Mouse (Mus musculus) telencephalon, adult 2 months (tissue): ENCODE results near the gene Scand1.

ENCODE experiments used
- DNase-seq: peaks from one replicate; pipeline ENCODE4 v3.0.0-alpha.2; 2011; ENCODE audit warnings: low read depth, low spot score

Gene Scand1

GRCm38 (mm10) chr2:156312297-156312897 lies at the start of gene Scand1, which contains the start of gene Cnbd2:
Gene Scand1 (minus strand): TSS chr2:156312704.
Gene Cnbd2 (plus strand): TSS chr2:156312299.
- DNase-seq = peak; percentile 88

GRCm38 (mm10) chr2:156356031-156356430 lies 43.5 kb upstream of the Scand1 start:
- no peak for DNase-seq

GRCm38 (mm10) chr2:156353265-156353692 lies 40.8 kb upstream of the Scand1 start:
- no peak for DNase-seq

- DNase-seq = no peak
Observed at GRCm38 (mm10) chr2:156352413-156353165, 40.1 kb upstream of the Scand1 start.

- DNase-seq = no peak
Observed at GRCm38 (mm10) chr2:156351243-156351642, 38.7 kb upstream of the Scand1 start.

GRCm38 (mm10) chr2:156349286-156349848 lies 36.9 kb upstream of the Scand1 start:
- no peak for DNase-seq

- no peak for DNase-seq
Observed at GRCm38 (mm10) chr2:156348812-156349211, 36.3 kb upstream of the Scand1 start.

- no peak for DNase-seq
Observed at GRCm38 (mm10) chr2:156344775-156345532, 32.5 kb upstream of the Scand1 start.

- no peak for DNase-seq
Observed at GRCm38 (mm10) chr2:156340078-156340477, 27.6 kb upstream of the Scand1 start.

GRCm38 (mm10) chr2:156331446-156331965 lies 19.0 kb upstream of the Scand1 start:
- no peak for DNase-seq

- DNase-seq = no peak
Observed at GRCm38 (mm10) chr2:156330681-156331080, 18.2 kb upstream of the Scand1 start.

- DNase-seq = no peak
Observed at GRCm38 (mm10) chr2:156324681-156325080, 12.2 kb upstream of the Scand1 start.

- peak; percentile 74 for DNase-seq
Observed at GRCm38 (mm10) chr2:156324116-156324588, 11.6 kb upstream of the Scand1 start.

GRCm38 (mm10) chr2:156321538-156321937 lies 9.0 kb upstream of the Scand1 start:
- DNase-seq = no peak

GRCm38 (mm10) chr2:156318491-156318890 lies 6.0 kb upstream of the Scand1 start:
- DNase-seq = no peak

- DNase-seq = no peak
Observed at GRCm38 (mm10) chr2:156314811-156315210, 2.3 kb upstream of the Scand1 start.

GRCm38 (mm10) chr2:156313153-156313552 lies 649 bp upstream of the Scand1 start:
- no peak for DNase-seq

GRCm38 (mm10) chr2:156311841-156312291 lies 638 bp downstream of the Scand1 start:
- DNase-seq = no peak

- DNase-seq = no peak
Observed at GRCm38 (mm10) chr2:156311441-156311840, 1.1 kb downstream of the Scand1 start.

GRCm38 (mm10) chr2:156310945-156311344 lies 1.6 kb downstream of the Scand1 start:
- DNase-seq = no peak

- no peak for DNase-seq
Observed at GRCm38 (mm10) chr2:156310455-156310854, 2.0 kb downstream of the Scand1 start.
